Mouse (Mus musculus) retina, postnatal 7 days (tissue): ENCODE results near the gene Defb29.

Source experiments
- DNase-seq: peaks from one replicate; pipeline ENCODE4 v3.0.0-alpha.2; 2012; ENCODE audit warnings: low read depth, low spot score

The Defb29 gene

GRCm38 (mm10) chr2:152539944-152540710, at the start of gene Defb29:
TSS of gene Defb29 (minus strand) at chr2:152540098.
- no peak for DNase-seq

GRCm38 (mm10) chr2:152589021-152589420, 49.1 kb upstream of the Defb29 start:
- DNase-seq: no peak

GRCm38 (mm10) chr2:152588450-152588849, 48.6 kb upstream of the Defb29 start:
- DNase-seq: no peak

GRCm38 (mm10) chr2:152586926-152587560, 47.1 kb upstream of the Defb29 start:
- no peak for DNase-seq

GRCm38 (mm10) chr2:152580612-152581011, 40.7 kb upstream of the Defb29 start:
- no peak for DNase-seq

- DNase-seq: no peak
Observed at GRCm38 (mm10) chr2:152580107-152580506, 40.2 kb upstream of the Defb29 start, which contains the start of gene Defb19. TSS of gene Defb19 (minus strand) at chr2:152580312.

- no peak for DNase-seq
Observed at GRCm38 (mm10) chr2:152573484-152573883, 33.6 kb upstream of the Defb29 start.

- no peak for DNase-seq
Observed at GRCm38 (mm10) chr2:152572114-152572794, 32.4 kb upstream of the Defb29 start, which contains the start of gene Defb21. TSS of gene Defb21 (plus strand) at chr2:152572744.

- DNase-seq: no peak
Observed at GRCm38 (mm10) chr2:152570313-152570712, 30.4 kb upstream of the Defb29 start.

GRCm38 (mm10) chr2:152569881-152570280, 30.0 kb upstream of the Defb29 start:
- DNase-seq: no peak

- DNase-seq: no peak
Observed at GRCm38 (mm10) chr2:152569038-152569437, 29.1 kb upstream of the Defb29 start, which contains the start of gene Gm17416. TSS of gene Gm17416 (plus strand) at chr2:152569338.

- DNase-seq: no peak
Observed at GRCm38 (mm10) chr2:152556655-152557054, 16.8 kb upstream of the Defb29 start.

GRCm38 (mm10) chr2:152553774-152554423, 14.0 kb upstream of the Defb29 start:
- peak; percentile 25 for DNase-seq

- DNase-seq: no peak
Observed at GRCm38 (mm10) chr2:152548124-152548523, 8.2 kb upstream of the Defb29 start.

GRCm38 (mm10) chr2:152544691-152545090, 4.8 kb upstream of the Defb29 start:
- DNase-seq: peak; percentile 36

- DNase-seq: no peak
Observed at GRCm38 (mm10) chr2:152543478-152543877, 3.6 kb upstream of the Defb29 start.

GRCm38 (mm10) chr2:152542897-152543296, 3.0 kb upstream of the Defb29 start:
- no peak for DNase-seq

- no peak for DNase-seq
Observed at GRCm38 (mm10) chr2:152541979-152542378, 2.1 kb upstream of the Defb29 start.

GRCm38 (mm10) chr2:152517981-152518380, 21.9 kb downstream of the Defb29 start, which contains the start of gene Defb28:
TSS of gene Defb28 (plus strand) at chr2:152518255.
- DNase-seq: no peak

GRCm38 (mm10) chr2:152516084-152516483, 23.8 kb downstream of the Defb29 start:
- DNase-seq: no peak

GRCm38 (mm10) chr2:152511592-152511991, 28.3 kb downstream of the Defb29 start, which contains the start of gene Defb26:
TSS of gene Defb26 (minus strand) at chr2:152511692.
- DNase-seq: no peak

GRCm38 (mm10) chr2:152503950-152504349, 35.9 kb downstream of the Defb29 start:
- no peak for DNase-seq
